Mouse (Mus musculus) CD8-positive naive resting alpha-beta T cell, adult 57 days (primary cell): Measurements from ENCODE around the gene Nlrx1. TPM values are rescaled to one million over a fixed set of nuclear protein-coding genes. Genes with fewer than 3 reads are reported as not detected.

Experiments
- total RNA-seq: library from RNA; stranded (reverse); gene quantifications from one replicate; pipeline ENCODE4 v1.2.4, GENCODE M21; 2023

Gene Nlrx1
- total RNA-seq, result 5.8 TPM

DNA sequence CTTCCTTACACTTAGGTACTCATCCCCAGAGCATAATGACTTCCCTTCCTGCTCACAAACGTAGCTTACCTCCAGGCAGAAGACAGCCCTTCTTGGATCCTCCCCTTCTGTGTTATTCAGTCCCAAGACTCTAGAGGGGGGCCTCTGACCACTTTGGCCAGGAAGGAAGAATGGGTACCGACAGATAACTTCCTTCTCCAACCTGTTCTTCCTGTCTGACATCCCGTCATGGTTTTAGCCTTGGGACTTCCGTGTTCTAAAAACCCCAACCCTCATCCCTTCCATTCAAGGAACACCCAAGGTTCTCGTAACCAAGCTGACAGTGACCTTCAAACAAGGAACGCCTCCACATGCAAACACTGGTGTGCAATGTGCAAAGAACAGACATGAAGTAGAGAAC is at the start of gene Nlrx1:
Nlrx1 (minus strand) TSS at position 168 of the 400 bp plus-strand sequence.

DNA sequence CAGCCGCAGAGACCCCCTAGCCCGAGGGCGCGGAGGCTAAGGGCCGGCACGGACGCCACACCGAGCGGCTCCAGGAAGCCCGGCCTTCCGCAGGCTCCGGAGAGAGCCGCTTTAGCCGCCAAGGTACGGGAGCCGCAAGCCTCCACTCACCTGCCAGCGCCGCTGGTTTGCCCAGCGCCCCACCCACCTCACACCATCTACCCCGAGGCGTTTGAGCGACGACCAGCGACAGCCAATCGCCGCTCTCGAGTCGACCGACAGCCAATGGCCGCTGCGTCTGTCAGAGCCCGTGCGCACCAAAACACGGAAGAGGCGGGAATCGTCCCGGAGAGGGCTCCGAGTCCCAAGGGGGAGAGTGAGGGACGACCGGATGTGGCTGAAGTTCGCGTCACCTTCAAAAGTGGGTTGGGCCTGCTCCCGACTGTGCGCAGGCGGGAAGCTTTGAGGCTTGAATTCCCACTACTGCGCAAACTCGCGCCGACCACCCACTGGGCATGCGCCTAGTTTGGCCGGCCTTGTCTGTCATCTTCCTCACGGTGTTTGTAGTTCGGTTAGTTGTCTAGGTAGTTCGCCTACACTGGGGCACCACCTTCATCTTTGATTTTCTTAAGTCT is 37.2 kb upstream of the Nlrx1 start, which contains the start of gene Hinfp:
Hinfp (minus strand) TSS at position 206 of the 614 bp plus-strand sequence.

DNA sequence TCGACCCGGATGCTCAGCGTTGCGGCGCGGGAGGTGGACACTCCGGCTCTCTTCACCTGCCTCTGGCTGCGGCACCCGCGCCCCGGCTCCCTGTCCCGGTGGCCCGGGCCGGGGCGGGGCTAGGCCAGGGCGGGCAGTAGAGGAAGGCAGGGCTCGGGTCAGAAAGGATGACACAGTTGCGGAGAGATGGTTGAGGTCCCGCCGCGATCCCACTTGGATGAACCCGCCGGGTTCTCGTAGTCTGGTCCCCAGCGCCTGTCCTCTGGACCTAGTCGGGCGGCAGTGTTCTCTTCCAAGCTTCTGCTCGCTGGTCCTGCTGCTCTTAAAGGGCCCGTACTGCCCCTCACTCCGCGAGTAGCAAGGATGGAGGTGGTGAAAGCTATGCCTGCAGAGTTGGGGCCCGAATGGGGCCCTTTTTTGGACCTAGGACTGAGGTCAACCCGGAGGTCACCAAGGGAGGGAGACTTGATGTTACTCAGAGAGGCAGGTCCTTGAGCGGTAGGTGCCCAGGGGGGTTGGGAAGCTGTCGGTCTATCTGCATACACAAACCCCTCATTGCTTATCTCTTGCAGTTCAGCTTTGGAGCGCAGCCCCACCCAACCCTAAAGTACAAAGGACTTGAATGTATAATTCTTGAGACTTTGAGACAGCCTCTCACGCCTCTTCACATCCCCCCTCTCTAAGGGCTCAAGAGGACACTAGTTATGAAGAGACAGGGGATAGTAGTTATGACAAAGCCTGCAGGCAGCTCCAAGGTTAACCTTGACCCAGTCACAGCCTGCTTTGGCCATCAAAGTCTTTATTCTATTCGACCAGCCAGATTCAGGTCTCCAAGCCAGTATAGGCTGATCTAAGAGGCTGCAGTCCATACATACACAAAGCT is 19.9 kb upstream of the Nlrx1 start, which contains the start of gene Abcg4:
Abcg4 (minus strand) TSS at position 540 of the 883 bp plus-strand sequence.

DNA sequence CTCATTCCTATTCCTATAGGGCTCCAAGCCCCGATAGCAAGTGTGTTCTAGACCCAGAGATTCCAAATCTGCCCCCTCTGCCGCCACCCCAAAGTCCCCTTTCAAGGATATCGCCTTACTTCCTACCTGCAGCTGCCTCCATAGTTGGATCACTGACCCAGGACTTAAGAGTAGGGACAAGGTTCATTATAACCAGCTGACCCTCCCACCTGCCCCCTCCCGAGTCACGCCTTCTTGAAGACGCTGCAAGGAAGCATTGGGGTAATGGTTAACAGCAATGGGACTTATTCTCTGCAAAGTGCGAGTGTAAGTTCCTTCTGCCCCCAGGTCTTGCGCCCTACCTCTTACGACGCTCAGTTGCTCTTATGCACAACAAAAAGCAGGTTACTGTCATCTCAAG is 17.1 kb downstream of the Nlrx1 start, which contains the start of gene Pdzd3:
Pdzd3 (minus strand) TSS at position 158 of the 400 bp plus-strand sequence.

DNA sequence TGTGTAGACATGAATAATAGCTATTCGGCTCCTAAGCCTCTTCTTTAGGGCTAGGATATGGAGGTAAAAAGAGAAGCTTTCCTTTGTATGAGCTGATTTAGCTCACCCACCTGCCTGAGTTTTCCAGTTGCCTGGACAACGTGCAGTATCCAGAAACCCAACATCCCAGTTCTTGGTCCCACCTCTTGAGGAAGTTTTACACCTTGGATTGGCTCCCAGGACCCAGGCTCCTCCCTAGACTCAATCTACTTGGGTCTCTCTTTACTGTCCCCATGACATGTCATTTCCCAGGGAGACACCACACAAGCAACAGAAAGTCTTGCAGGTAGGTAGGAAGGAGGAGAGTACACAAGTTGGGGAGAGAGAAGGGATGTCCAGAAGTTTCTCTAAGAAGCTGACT is 28.0 kb downstream of the Nlrx1 start, which contains the start of gene Ccdc153:
Ccdc153 (plus strand) TSS at position 278 of the 400 bp plus-strand sequence.

DNA sequence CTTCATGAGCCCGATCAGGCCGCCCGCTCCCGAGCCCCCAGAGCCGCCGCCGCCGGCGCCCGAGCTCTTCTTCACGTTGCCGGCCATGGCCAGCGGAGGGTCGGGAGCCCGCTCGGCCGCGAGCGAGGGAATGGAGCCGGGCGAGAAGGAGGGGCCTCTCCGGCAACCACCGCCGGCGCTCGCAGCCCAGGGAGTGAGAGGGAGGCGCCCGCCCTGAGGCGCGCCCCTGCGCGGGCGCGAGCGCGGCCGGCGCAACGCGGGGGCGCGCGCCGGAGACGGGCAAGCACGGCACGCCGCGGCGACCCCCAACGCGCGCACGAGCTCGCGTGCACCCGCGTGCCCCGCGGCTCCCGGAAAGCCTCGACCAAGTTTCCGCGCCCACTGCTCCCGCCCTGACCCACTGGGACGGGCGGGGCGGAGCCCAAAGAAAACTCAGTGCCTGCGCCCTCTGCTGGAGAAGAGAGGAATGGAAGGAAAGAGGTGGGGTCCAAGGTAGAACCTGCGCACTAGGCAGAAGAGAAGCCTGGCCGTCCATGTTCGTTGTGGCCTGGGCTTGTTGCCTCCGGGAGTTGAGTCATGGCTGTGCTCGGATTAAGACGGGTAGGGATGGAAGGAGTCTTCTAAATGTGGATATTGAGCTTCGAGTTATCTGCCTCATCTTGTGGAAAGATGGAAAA is 34.5 kb downstream of the Nlrx1 start, which contains the start of gene Cbl:
Cbl (minus strand) TSS at position 248 of the 677 bp plus-strand sequence.

Other genes with a start within 250 kb of the Nlrx1 start
- gene Thy1, start 225.2 kb downstream of the Nlrx1 start, total RNA-seq, result 993 TPM
- gene Usp2, start 201.6 kb downstream of the Nlrx1 start, total RNA-seq, result 41.6 TPM
- gene Mfrp, start 166.9 kb downstream of the Nlrx1 start, total RNA-seq, result 0.34 TPM
- gene C1qtnf5, start 161.4 kb downstream of the Nlrx1 start, total RNA-seq, result not detected
- 0.21 TPM for gene Gm49380, start 155.1 kb downstream of the Nlrx1 start, total RNA-seq
- 20.6 TPM for gene Rnf26, start 155.1 kb downstream of the Nlrx1 start, total RNA-seq
- gene Mcam, start 134.1 kb downstream of the Nlrx1 start, total RNA-seq, result 1.5 TPM
- 154 TPM for gene Cbl, start 34.5 kb downstream of the Nlrx1 start, total RNA-seq
- not detected for gene Ccdc153, start 27.9 kb downstream of the Nlrx1 start, total RNA-seq
- not detected for gene Pdzd3, start 17.1 kb downstream of the Nlrx1 start, total RNA-seq
- gene Abcg4, start 20.0 kb upstream of the Nlrx1 start, total RNA-seq, result 0.24 TPM
- 55.6 TPM for gene Hinfp, start 37.1 kb upstream of the Nlrx1 start, total RNA-seq
- 22.2 TPM for gene C2cd2l, start 51.7 kb upstream of the Nlrx1 start, total RNA-seq
- 8.9 TPM for gene Dpagt1, start 57.4 kb upstream of the Nlrx1 start, total RNA-seq
- 36.3 TPM for gene H2afx, start 66.1 kb upstream of the Nlrx1 start, total RNA-seq
- gene Hmbs, start 75.6 kb upstream of the Nlrx1 start, total RNA-seq, result 13.8 TPM
- gene Vps11, start 93.1 kb upstream of the Nlrx1 start, total RNA-seq, result 53.0 TPM
- 55.7 TPM for gene Hyou1, start 110.9 kb upstream of the Nlrx1 start, total RNA-seq
- gene Slc37a4, start 128.3 kb upstream of the Nlrx1 start, total RNA-seq, result 12.8 TPM
- 3,014 TPM for gene Rps25, start 138.5 kb upstream of the Nlrx1 start, total RNA-seq
- 42.5 TPM for gene Trappc4, start 139.0 kb upstream of the Nlrx1 start, total RNA-seq
- 37.9 TPM for gene Ccdc84, start 150.0 kb upstream of the Nlrx1 start, total RNA-seq
- not detected for gene Foxr1, start 172.5 kb upstream of the Nlrx1 start, total RNA-seq
- gene Upk2, start 186.4 kb upstream of the Nlrx1 start, total RNA-seq, result not detected
- gene Bcl9l, start 214.2 kb upstream of the Nlrx1 start, total RNA-seq, result 251 TPM